Mouse (Mus musculus) small intestine, adult 2 months (tissue): ENCODE measurements around the gene Dph1. TPM values are rescaled to one million over a fixed set of nuclear protein-coding genes. Genes with fewer than 3 reads are reported as not detected.

Experiments
- H3K27ac ChIP-seq: fragments of 200-500 bp; 2 replicates; pipeline ENCODE4 v1.5.1; 2012; ENCODE audit warnings: low read depth, low read length, control low read depth, inconsistent platforms; ENCODE audit not compliant: insufficient read depth
- H3K27me3 ChIP-seq: fragments of 200-500 bp; 2 replicates; pipeline ENCODE4 v1.6.1; 2012; ENCODE audit warnings: mild to moderate bottlenecking, moderate library complexity, low read length, inconsistent platforms; ENCODE audit not compliant: control insufficient read depth, insufficient read depth
- H3K36me3 ChIP-seq: fragments of 200-500 bp; 2 replicates; pipeline ENCODE4 v1.6.1; 2012; ENCODE audit warnings: mild to moderate bottlenecking, low read length, control low read depth, inconsistent platforms; ENCODE audit not compliant: control insufficient read depth, insufficient read depth
- H3K4me1 ChIP-seq: fragments of 200-500 bp; 2 replicates; pipeline ENCODE4 v1.6.1; 2012; ENCODE audit warnings: low read length, inconsistent platforms, mixed read lengths; ENCODE audit not compliant: control insufficient read depth, insufficient read depth, insufficient read length
- H3K4me3 ChIP-seq: fragments of 200-500 bp; 2 replicates; pipeline ENCODE4 v1.5.1; 2012; ENCODE audit warnings: low read depth, mild to moderate bottlenecking, control low read depth, inconsistent platforms, low read length, moderate library complexity
- CTCF ChIP-seq: fragments of 200-500 bp; IDR thresholded peaks from 2 replicates; pipeline ENCODE4 v1.5.1; 2012; ENCODE audit warnings: low read depth, mild to moderate bottlenecking, control low read depth, inconsistent platforms, low read length, moderate library complexity, mixed read lengths; ENCODE audit not compliant: insufficient replicate concordance, insufficient read length; ENCODE audit errors: extremely low read depth
- POLR2A ChIP-seq: fragments of 200-500 bp; IDR thresholded peaks from 2 replicates; pipeline ENCODE4 v1.6.1; 2012; ENCODE audit warnings: low read depth, mild to moderate bottlenecking, control low read depth, inconsistent platforms, low read length, moderate library complexity
- WGBS: fragments of 180-500 bp; shearing (Covaris S2); methylation state at CpG from one replicate; pipeline ENCODE4 v1.1.7; 2018; 5-methylcytosine and 5-hydroxymethylcytosine counted together
- polyA plus RNA-seq: library from polyadenylated mRNA; depleted of rRNA; stranded (reverse); fragments of >200 nt; gene quantifications from 2 replicates; pipeline ENCODE4 v1.2.3, GENCODE M21; 2012

Gene Dph1
- polyA plus RNA-seq, 1 experiment = 13.7 TPM

- WGBS = 69% methylated on average over 11 of the region's 11 CpGs
- Histone ChIP-seq H3K36me3 (peaks cover 15% of the 10 kb centered on the region), H3K27ac (peak overlapping the region; percentile 67), H3K27me3 (no peaks in the 10 kb centered on the region), H3K4me3 (no peak overlapping the region), H3K4me1 (peaks cover 10% of the 10 kb centered on the region)
- no peak for TF ChIP-seq POLR2A
- TF ChIP-seq CTCF = no peak
Observed at GRCm38 (mm10) chr11:75139122-75139963, 51.7 kb downstream of the Dph1 start.

- peaks cover 6% of the 10 kb centered on the region; the same call in 1 of the 2 replicates for H3K4me1 ChIP-seq
- WGBS = 47% methylated on average over 5 of the region's 5 CpGs
- H3K36me3 ChIP-seq = no peaks in the 10 kb centered on the region
- peak overlapping the region; percentile 48 for H3K27ac ChIP-seq
- TF ChIP-seq POLR2A (no peak), CTCF (no peak)
- H3K4me3 ChIP-seq = no peak overlapping the region
- H3K27me3 ChIP-seq = no peaks in the 10 kb centered on the region
Observed at GRCm38 (mm10) chr11:75136666-75137398, 54.2 kb downstream of the Dph1 start.

- 93% methylated on average over 4 of the region's 4 CpGs for WGBS
- peaks cover 6% of the 10 kb centered on the region; the same call in 1 of the 2 replicates for H3K4me1 ChIP-seq
- TF ChIP-seq POLR2A (no peak), CTCF (no peak)
- H3K27me3 ChIP-seq = no peaks in the 10 kb centered on the region
- H3K27ac ChIP-seq = no peak overlapping the region
- H3K36me3 ChIP-seq = no peaks in the 10 kb centered on the region
- no peak overlapping the region for H3K4me3 ChIP-seq
Observed at GRCm38 (mm10) chr11:75135358-75135757, 55.7 kb downstream of the Dph1 start.

- H3K27me3 ChIP-seq = no peaks in the 10 kb centered on the region
- H3K4me3 ChIP-seq = no peak overlapping the region
- no peak for TF ChIP-seq POLR2A
- no peak for TF ChIP-seq CTCF
- 76% methylated on average over 5 of the region's 5 CpGs for WGBS
- H3K36me3 ChIP-seq = no peaks in the 10 kb centered on the region
- H3K27ac ChIP-seq = no peak overlapping the region
- H3K4me1 ChIP-seq = peaks cover 2% of the 10 kb centered on the region; the same call in 1 of the 2 replicates
Observed at GRCm38 (mm10) chr11:75134485-75135068, 56.5 kb downstream of the Dph1 start.

GRCm38 (mm10) chr11:75133951-75134350 lies 57.1 kb downstream of the Dph1 start:
- Histone ChIP-seq H3K4me3 (no peak overlapping the region), H3K36me3 (no peaks in the 10 kb centered on the region), H3K4me1 (peaks cover 2% of the 10 kb centered on the region; the same call in 1 of the 2 replicates), H3K27me3 (no peaks in the 10 kb centered on the region), H3K27ac (0 out of 2 replicates have a peak overlapping the region, but pooled peaks have one; percentile 6)
- TF ChIP-seq CTCF (no peak), POLR2A (no peak)
- WGBS = 54% methylated on average over 2 of the region's 2 CpGs

- TF ChIP-seq POLR2A (no peak), CTCF (no peak)
- H3K27ac ChIP-seq = 0 out of 2 replicates have a peak overlapping the region, but pooled peaks have one; percentile 6
- WGBS = 91% methylated on average over 5 of the region's 5 CpGs
Observed at GRCm38 (mm10) chr11:75133391-75133790, 57.6 kb downstream of the Dph1 start.

GRCm38 (mm10) chr11:75132278-75132677 lies 58.8 kb downstream of the Dph1 start:
- peaks cover 2% of the 10 kb centered on the region; the same call in 1 of the 2 replicates for H3K4me1 ChIP-seq
- no peaks in the 10 kb centered on the region for H3K36me3 ChIP-seq
- no peak overlapping the region for H3K4me3 ChIP-seq
- H3K27ac ChIP-seq = no peak overlapping the region
- TF ChIP-seq CTCF = no peak
- TF ChIP-seq POLR2A = no peak
- WGBS = 77% methylated on average over 5 of the region's 5 CpGs
- no peaks in the 10 kb centered on the region for H3K27me3 ChIP-seq

More at GRCm38 (mm10) chr11:75133391-75133790, 57.6 kb downstream of the Dph1 start:
- Histone ChIP-seq H3K27me3 (no peaks in the 10 kb centered on the region), H3K4me1 (peaks cover 2% of the 10 kb centered on the region; the same call in 1 of the 2 replicates), H3K4me3 (no peak overlapping the region), H3K36me3 (no peaks in the 10 kb centered on the region)
